Mouse (Mus musculus): ENCODE data around the gene Gm38392. TPM values are rescaled to one million over a fixed set of nuclear protein-coding genes. Genes with fewer than 3 reads are reported as not detected.

Gm38392 gene
- polyA plus RNA-seq, 1 experiment from 2014 or later = not detected

DNA sequence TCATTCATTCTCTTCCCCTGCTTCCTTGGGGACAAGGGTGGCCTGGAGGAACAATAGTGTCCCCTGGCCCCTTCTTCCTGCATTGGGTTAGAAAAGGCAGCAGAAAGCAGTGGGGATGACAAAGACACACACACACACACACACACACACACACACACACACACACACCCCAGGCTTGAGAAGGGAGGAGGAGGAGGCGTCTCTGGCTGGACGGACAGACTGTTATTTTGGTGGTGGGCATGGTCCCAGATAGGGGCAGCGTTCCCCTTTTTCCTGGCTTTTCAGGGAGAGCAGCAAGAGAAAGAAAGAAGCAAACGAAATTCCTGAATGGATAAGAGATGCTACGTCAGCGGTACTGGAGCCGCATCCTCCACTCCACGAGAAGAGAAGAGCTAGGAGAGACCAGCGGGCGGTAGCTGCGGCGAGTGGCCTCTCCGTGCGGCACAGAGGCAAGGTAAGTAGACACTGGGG lies 80.1 kb downstream of the Gm38392 start:
- Histone ChIP-seq H3K36me3 (ENCODE audit: inconsistent target) (no peaks in the 10 kb centered on the region), H3K4me3 (ENCODE audit: inconsistent target) (no peak overlapping the region), H3K79me2 (ENCODE audit: inconsistent target) (no peaks in the 10 kb centered on the region), H3K27ac (no peak overlapping the region)
- 9% methylated on average over 14 of the region's 14 CpGs for WGBS (ENCODE audit: missing documents)

- H3K27ac ChIP-seq = no peak overlapping the region
Observed at GRCm38 (mm10) chr3:88206500-88206899, 80.5 kb downstream of the Gm38392 start.

DNA sequence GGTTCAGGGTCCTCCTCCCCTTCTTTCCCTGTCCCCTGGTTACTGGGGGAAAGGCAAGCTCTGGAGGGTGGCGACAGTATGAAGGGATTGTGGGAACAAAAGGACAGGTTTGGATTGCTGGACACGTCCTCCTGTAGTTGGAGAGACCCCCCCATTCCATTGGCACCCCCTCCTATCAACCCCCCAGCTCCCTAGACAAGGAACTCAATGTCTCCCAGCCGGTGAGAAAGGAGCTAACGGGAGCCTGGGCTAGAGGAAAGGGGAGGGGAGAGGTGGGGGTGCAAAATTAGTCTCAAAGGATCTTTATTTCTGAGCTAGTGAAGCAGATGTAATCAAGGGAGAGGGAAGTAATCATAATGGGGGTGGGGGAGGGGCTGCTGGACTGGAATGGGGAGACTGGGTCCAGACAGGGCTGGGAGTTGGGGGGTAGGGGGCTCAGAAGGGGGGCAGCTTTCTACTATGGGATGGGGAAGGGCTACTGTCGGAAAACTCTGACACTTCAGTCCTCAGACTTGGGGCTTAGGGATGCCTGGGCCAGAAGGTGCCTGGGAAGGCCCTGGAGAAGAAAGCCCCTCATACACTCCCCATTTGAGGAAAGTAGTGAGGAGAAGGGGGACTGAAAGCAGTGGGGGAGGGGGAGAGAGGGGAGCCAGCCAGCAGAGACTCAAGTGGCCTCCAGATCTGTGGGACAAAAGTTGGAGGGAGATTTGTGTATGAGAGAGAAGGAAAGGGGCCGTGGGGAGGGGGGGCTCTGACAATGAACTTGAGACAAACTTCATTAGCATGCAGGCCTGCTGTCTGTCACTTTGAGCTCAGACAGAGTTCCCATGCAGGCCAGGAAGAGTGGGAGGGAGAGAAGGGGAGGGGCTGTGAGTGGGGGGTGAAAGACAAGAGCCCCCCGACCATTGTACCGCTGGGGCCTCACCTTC lies 81.2 kb downstream of the Gm38392 start:
- no peak overlapping the region for H3K4me3 ChIP-seq (ENCODE audit: inconsistent target)
- 11% methylated on average over 8 of the region's 8 CpGs for WGBS (ENCODE audit: missing documents)
- H3K36me3 ChIP-seq (ENCODE audit: inconsistent target) = no peaks in the 10 kb centered on the region
- no peaks in the 10 kb centered on the region for H3K79me2 ChIP-seq (ENCODE audit: inconsistent target)
- no peak overlapping the region for H3K27ac ChIP-seq

More at GRCm38 (mm10) chr3:88206500-88206899, 80.5 kb downstream of the Gm38392 start:
- H3K4me3 ChIP-seq (ENCODE audit: inconsistent target) = no peak overlapping the region
- H3K36me3 ChIP-seq (ENCODE audit: inconsistent target) = no peaks in the 10 kb centered on the region
- H3K79me2 ChIP-seq (ENCODE audit: inconsistent target) = no peaks in the 10 kb centered on the region
- 11% methylated on average over 3 of the region's 3 CpGs for WGBS (ENCODE audit: missing documents)

DNA sequence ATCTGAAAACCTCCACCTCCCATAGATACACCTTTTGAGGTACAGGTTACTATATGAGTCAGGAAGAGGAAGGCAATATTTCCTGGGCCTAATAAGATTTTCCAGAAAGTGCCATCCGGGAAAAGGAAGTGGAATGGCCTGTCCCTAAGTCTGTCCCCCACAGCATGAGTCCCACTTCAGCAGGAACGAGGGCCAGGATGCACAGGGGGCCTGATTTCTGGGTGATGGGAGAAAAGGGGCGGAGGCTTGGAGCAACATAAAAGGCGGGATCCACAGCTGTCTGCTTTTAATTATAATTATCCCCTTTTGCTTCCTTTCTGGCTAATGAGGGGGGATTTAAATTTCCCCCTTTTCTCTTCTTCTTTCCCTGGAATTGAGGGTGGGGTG lies 81.8 kb downstream of the Gm38392 start:
- 19% methylated on average over 4 of the region's 4 CpGs for WGBS (ENCODE audit: missing documents)
- H3K36me3 ChIP-seq (ENCODE audit: inconsistent target) = no peaks in the 10 kb centered on the region
- no peaks in the 10 kb centered on the region for H3K79me2 ChIP-seq (ENCODE audit: inconsistent target)

DNA sequence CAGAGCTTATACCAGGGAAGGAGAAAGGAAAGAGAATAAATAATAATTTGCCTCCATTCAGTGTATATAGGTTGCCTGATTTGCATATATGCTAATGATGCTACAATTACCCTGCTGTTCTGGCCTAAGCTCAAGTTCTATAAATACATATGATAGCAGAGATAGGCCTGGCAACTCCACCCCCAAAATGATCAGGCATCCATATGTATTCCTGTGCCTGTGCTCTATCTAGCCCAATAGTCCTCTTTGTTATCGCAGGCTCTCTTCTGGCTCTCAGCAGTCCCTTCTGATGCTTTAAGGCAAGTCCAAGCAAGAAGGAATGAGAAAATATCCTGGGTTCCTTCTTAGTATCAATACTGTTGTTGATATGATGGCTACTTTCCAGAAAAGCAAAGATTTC lies 82.3 kb downstream of the Gm38392 start:
- 75% methylated on average over 1 of the region's 1 CpGs for WGBS (ENCODE audit: missing documents)
- H3K36me3 ChIP-seq (ENCODE audit: inconsistent target) = no peaks in the 10 kb centered on the region

More for the DNA sequence above, 81.8 kb downstream of the Gm38392 start:
- Histone ChIP-seq H3K27ac (no peak overlapping the region), H3K4me3 (ENCODE audit: inconsistent target) (no peak overlapping the region)

DNA sequence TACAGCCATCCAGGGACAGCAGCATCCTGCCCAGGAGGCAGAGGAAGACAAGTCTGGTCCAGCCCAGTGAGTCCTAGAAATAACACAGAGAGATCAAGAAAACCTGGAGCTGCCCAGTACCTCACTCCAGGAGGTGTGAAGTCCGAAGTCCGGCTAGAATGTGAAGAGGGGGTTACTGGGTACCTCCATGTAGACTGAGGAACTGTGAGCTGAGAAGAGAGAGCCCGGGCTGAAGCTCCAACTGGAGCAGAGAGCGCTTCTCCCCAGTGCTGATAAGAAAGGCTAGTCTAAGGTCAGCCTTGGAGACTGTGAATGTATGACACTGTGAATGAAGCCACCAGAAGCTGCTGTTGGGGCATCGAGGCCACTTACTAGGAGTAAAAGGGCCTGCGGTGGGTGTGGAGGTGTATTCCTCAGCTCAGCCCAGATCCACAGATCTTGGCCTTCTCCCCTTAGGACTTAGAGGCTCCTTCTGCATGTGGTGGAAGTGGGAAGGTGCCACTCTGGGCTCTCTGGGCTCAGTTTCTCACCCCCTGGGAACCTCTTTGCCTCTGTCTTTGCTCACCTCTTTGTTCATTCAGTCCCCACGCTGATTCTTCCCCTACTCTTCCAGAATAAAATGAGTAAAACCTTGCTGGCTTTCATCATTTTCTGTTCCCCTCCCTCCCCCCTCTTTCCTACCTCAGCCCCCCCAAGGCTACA lies 82.9 kb downstream of the Gm38392 start:
- H3K79me2 ChIP-seq (ENCODE audit: inconsistent target) = no peaks in the 10 kb centered on the region
- no peak overlapping the region for H3K4me3 ChIP-seq (ENCODE audit: inconsistent target)
- H3K27ac ChIP-seq = no peak overlapping the region
- no peaks in the 10 kb centered on the region for H3K36me3 ChIP-seq (ENCODE audit: inconsistent target)
- WGBS (ENCODE audit: missing documents) = 6% methylated on average over 7 of the region's 7 CpGs

More for the DNA sequence above, 82.3 kb downstream of the Gm38392 start:
- Histone ChIP-seq H3K79me2 (ENCODE audit: inconsistent target) (no peaks in the 10 kb centered on the region), H3K27ac (no peak overlapping the region), H3K4me3 (ENCODE audit: inconsistent target) (no peak overlapping the region)

GRCm38 (mm10) chr3:88203456-88203855 lies 83.6 kb downstream of the Gm38392 start:
- Histone ChIP-seq H3K4me3 (ENCODE audit: inconsistent target) (no peak overlapping the region), H3K36me3 (ENCODE audit: inconsistent target) (no peaks in the 10 kb centered on the region), H3K79me2 (ENCODE audit: inconsistent target) (no peaks in the 10 kb centered on the region), H3K27ac (no peak overlapping the region)
- 18% methylated on average over 5 of the region's 5 CpGs for WGBS (ENCODE audit: missing documents)

DNA sequence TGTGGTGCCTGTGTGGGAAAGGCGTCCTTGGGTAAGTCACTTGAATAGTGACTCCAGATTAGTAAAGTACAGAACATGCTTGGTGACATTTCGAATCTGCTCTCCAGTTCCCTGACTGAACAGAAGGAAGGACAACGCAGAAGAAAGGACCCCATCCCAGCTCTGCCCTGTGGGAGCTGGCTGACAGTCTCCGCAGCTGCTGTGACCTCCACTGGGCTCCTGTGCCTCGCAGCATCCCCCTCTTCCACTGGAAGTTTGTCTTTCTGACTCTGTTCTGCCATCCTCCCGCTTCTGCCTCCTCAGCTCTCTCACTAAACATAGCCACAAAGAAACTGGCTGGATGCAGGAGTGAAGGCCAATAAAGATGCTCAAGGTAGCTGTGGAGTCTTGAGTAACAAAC lies 84.0 kb downstream of the Gm38392 start:
- H3K4me3 ChIP-seq (ENCODE audit: inconsistent target) = no peak overlapping the region
- no peak overlapping the region for H3K27ac ChIP-seq
- H3K36me3 ChIP-seq (ENCODE audit: inconsistent target) = no peaks in the 10 kb centered on the region
- 10% methylated on average over 6 of the region's 6 CpGs for WGBS (ENCODE audit: missing documents)
- H3K79me2 ChIP-seq (ENCODE audit: inconsistent target) = no peaks in the 10 kb centered on the region

GRCm38 (mm10) chr3:88201640-88202039 lies 85.4 kb downstream of the Gm38392 start:
- H3K36me3 ChIP-seq (ENCODE audit: inconsistent target) = no peaks in the 10 kb centered on the region
- WGBS (ENCODE audit: missing documents) = 32% methylated on average over 5 of the region's 5 CpGs

GRCm38 (mm10) chr3:88200972-88201330 lies 86.1 kb downstream of the Gm38392 start:
- Histone ChIP-seq H3K27ac (no peak overlapping the region), H3K36me3 (ENCODE audit: inconsistent target) (no peaks in the 10 kb centered on the region), H3K79me2 (ENCODE audit: inconsistent target) (no peaks in the 10 kb centered on the region), H3K4me3 (ENCODE audit: inconsistent target) (no peak overlapping the region)
- 4% methylated on average over 37 of the region's 37 CpGs for WGBS (ENCODE audit: missing documents)

More at GRCm38 (mm10) chr3:88201640-88202039, 85.4 kb downstream of the Gm38392 start:
- Histone ChIP-seq H3K79me2 (ENCODE audit: inconsistent target) (no peaks in the 10 kb centered on the region), H3K4me3 (ENCODE audit: inconsistent target) (no peak overlapping the region), H3K27ac (no peak overlapping the region)

- no peak overlapping the region for H3K4me3 ChIP-seq (ENCODE audit: inconsistent target)
- H3K79me2 ChIP-seq (ENCODE audit: inconsistent target) = no peaks in the 10 kb centered on the region
- 6% methylated on average over 59 of the region's 61 CpGs for WGBS (ENCODE audit: missing documents)
- no peak overlapping the region for H3K27ac ChIP-seq
- no peaks in the 10 kb centered on the region for H3K36me3 ChIP-seq (ENCODE audit: inconsistent target)
Observed at GRCm38 (mm10) chr3:88200161-88200971, 86.6 kb downstream of the Gm38392 start.

GRCm38 (mm10) chr3:88199541-88200110 lies 87.4 kb downstream of the Gm38392 start:
- H3K27ac ChIP-seq = no peak overlapping the region
- WGBS (ENCODE audit: missing documents) = no CpG with 5 or more reads among the region's 2 CpGs
- no peaks in the 10 kb centered on the region for H3K36me3 ChIP-seq (ENCODE audit: inconsistent target)
- H3K4me3 ChIP-seq (ENCODE audit: inconsistent target) = no peak overlapping the region
- no peaks in the 10 kb centered on the region for H3K79me2 ChIP-seq (ENCODE audit: inconsistent target)

GRCm38 (mm10) chr3:88198505-88199020 lies 88.4 kb downstream of the Gm38392 start:
- H3K79me2 ChIP-seq (ENCODE audit: inconsistent target) = no peaks in the 10 kb centered on the region
- H3K4me3 ChIP-seq (ENCODE audit: inconsistent target) = no peak overlapping the region
- H3K27ac ChIP-seq = no peak overlapping the region
- H3K36me3 ChIP-seq (ENCODE audit: inconsistent target) = no peaks in the 10 kb centered on the region
- WGBS (ENCODE audit: missing documents) = 26% methylated on average over 9 of the region's 9 CpGs

Measured in macrophage (primary cell).